Mouse (Mus musculus) heart, embryonic 14.5 days (tissue): ENCODE measurements at regions not wholly inside any gene's neighbourhood (a gene's known extent, or its start where the extent isn't known, plus 50 kb on each side); places are given as distances from the start of the nearest gene placed in this dataset.

Source experiments
- ATAC-seq: fragments of 200-750 bp; cut with Nextera tagmentation; 2 replicates; pipeline ENCODE4 v1.8.0; 2017; ENCODE audit warnings: low read depth, moderate TSS enrichment; ENCODE audit not compliant: insufficient number of reproducible peaks, insufficient read depth, low FRiP score
- H3K27ac ChIP-seq, 2 experiments: fragments of 200-500 bp in 1 of 2; fragments of 300-500 bp in 1 of 2; sonication (generic) in 1 of 2; replicated peaks in 1 of 2; 2 replicates each; pipeline ENCODE4 v1.5.1; 2012 to 2014; ENCODE audit warnings: low read depth in 2 of 2, low read length in 2 of 2, control low read depth in 1 of 2, mild to moderate bottlenecking in 1 of 2, mixed read lengths in 1 of 2; ENCODE audit not compliant: control insufficient read depth in 1 of 2, insufficient read depth in 1 of 2
- H3K27me3 ChIP-seq: fragments of 300-500 bp; sonication (generic); 2 replicates; pipeline ENCODE4 v1.6.1; 2014; ENCODE audit warnings: mild to moderate bottlenecking, low read length, control low read depth; ENCODE audit not compliant: control insufficient read depth, insufficient read depth
- H3K36me3 ChIP-seq: fragments of 300-500 bp; sonication (generic); 2 replicates; pipeline ENCODE4 v1.6.1; 2014; ENCODE audit warnings: mild to moderate bottlenecking, control low read depth, low read length, mixed read lengths; ENCODE audit not compliant: control insufficient read depth, insufficient read depth
- H3K4me1 ChIP-seq, 2 experiments: fragments of 200-500 bp in 1 of 2; fragments of 300-500 bp in 1 of 2; sonication (generic) in 1 of 2; 2 replicates each; pipeline ENCODE4 v1.6.1; 2012 to 2014; ENCODE audit warnings: low read length in 2 of 2, control low read depth in 1 of 2, mixed read lengths in 1 of 2; ENCODE audit not compliant: control insufficient read depth in 2 of 2, insufficient read depth in 2 of 2
- H3K4me2 ChIP-seq: fragments of 300-500 bp; sonication (generic); 2 replicates; pipeline ENCODE4 v1.6.1; 2014; ENCODE audit warnings: mild to moderate bottlenecking, low read length
- H3K4me3 ChIP-seq, 2 experiments: fragments of 200-500 bp in 1 of 2; fragments of 300-500 bp in 1 of 2; sonication (generic) in 1 of 2; 2 replicates each; pipeline ENCODE4 v1.5.1; 2012 to 2014; ENCODE audit warnings: low read length in 2 of 2, mild to moderate bottlenecking in 2 of 2, control low read depth in 1 of 2, low read depth in 1 of 2, moderate library complexity in 1 of 2; ENCODE audit not compliant: control insufficient read depth in 1 of 2, insufficient read depth in 1 of 2
- H3K9ac ChIP-seq: fragments of 300-500 bp; sonication (generic); 2 replicates; pipeline ENCODE4 v1.6.1; 2014; ENCODE audit warnings: mild to moderate bottlenecking, low read length
- H3K9me3 ChIP-seq: fragments of 300-500 bp; sonication (generic); 2 replicates; pipeline ENCODE4 v1.6.1; 2016; ENCODE audit warnings: low read length, control low read depth; ENCODE audit not compliant: control insufficient read depth
- WGBS: fragments of 180-500 bp; shearing (Covaris S2); extraction: QIAGEN DNeasy Blood & Tissue Kit; methylation state at CpG from one replicate; pipeline ENCODE4 v1.1.7; 2014; 5-methylcytosine and 5-hydroxymethylcytosine counted together

- peak overlapping the region; percentile 52 for H3K9ac ChIP-seq
- WGBS: 4% methylated on average over 6 of the region's 6 CpGs
- H3K4me1 ChIP-seq: peaks cover 6 to 34% of the 10 kb centered on the region in 2 experiments
- H3K4me3 ChIP-seq: no peak overlapping the region
- ATAC-seq: peak; percentile 71
- no peaks in the 10 kb centered on the region for H3K9me3 ChIP-seq
- H3K27ac ChIP-seq: peak overlapping the region; percentile 90 to 91
- H3K36me3 ChIP-seq: no peaks in the 10 kb centered on the region
- no peaks in the 10 kb centered on the region for H3K27me3 ChIP-seq
- H3K4me2 ChIP-seq: peak overlapping the region; percentile 57
These were observed 50.1 kb upstream of the Herpud2 start for GRCm38 (mm10) chr9:25201671-25202070.
